Mouse (Mus musculus): ENCODE measurements at regions not wholly inside any gene's neighbourhood (a gene's known extent, or its start where the extent isn't known, plus 50 kb on each side); places are given as distances from the start of the nearest gene placed in this dataset.

GRCm38 (mm10) chr15:11697060-11697459, 210.0 kb downstream of the Npr3 start:
- Histone ChIP-seq H3K36me3 (no peaks in the 10 kb centered on the region), H3K4me2 (replicated peaks) (no peak overlapping the region), H3K4me1 (no peaks in the 10 kb centered on the region), H3K9me3 (no peaks in the 10 kb centered on the region), H3K27ac (replicated peaks) (no peak overlapping the region), H3K27me3 (no peaks in the 10 kb centered on the region), H3K9ac (replicated peaks) (no peak overlapping the region), H3K4me3 (no peak overlapping the region)
- ATAC-seq (replicated peaks) = no peak
- WGBS = 53% methylated on average over 3 of the region's 3 CpGs

GRCm38 (mm10) chr15:11693772-11694270, 213.3 kb downstream of the Npr3 start:
- no peak overlapping the region for H3K4me3 ChIP-seq
- ATAC-seq (replicated peaks) = no peak
- H3K9ac ChIP-seq (replicated peaks) = no peak overlapping the region

GRCm38 (mm10) chr15:11664839-11665379, 242.2 kb downstream of the Npr3 start:
- no peak overlapping the region for H3K4me2 ChIP-seq (replicated peaks)
- no peaks in the 10 kb centered on the region for H3K4me1 ChIP-seq
- H3K36me3 ChIP-seq = no peaks in the 10 kb centered on the region
- H3K9ac ChIP-seq (replicated peaks) = no peak overlapping the region
- H3K27ac ChIP-seq (replicated peaks) = no peak overlapping the region
- no peaks in the 10 kb centered on the region for H3K27me3 ChIP-seq
- 84% methylated on average over 5 of the region's 5 CpGs for WGBS
- no peaks in the 10 kb centered on the region for H3K9me3 ChIP-seq
- H3K4me3 ChIP-seq = no peak overlapping the region
- no peak for ATAC-seq (replicated peaks)

More at GRCm38 (mm10) chr15:11693772-11694270, 213.3 kb downstream of the Npr3 start:
- H3K9me3 ChIP-seq = no peaks in the 10 kb centered on the region
- 79% methylated on average over 14 of the region's 14 CpGs for WGBS
- H3K27me3 ChIP-seq = no peaks in the 10 kb centered on the region
- H3K36me3 ChIP-seq = no peaks in the 10 kb centered on the region
- no peak overlapping the region for H3K4me2 ChIP-seq (replicated peaks)
- no peaks in the 10 kb centered on the region for H3K4me1 ChIP-seq
- H3K27ac ChIP-seq (replicated peaks) = no peak overlapping the region

GRCm38 (mm10) chr15:11655168-11655567, 251.9 kb downstream of the Npr3 start:
- Histone ChIP-seq H3K4me1 (no peaks in the 10 kb centered on the region), H3K27me3 (no peaks in the 10 kb centered on the region), H3K9me3 (no peaks in the 10 kb centered on the region), H3K27ac (replicated peaks) (no peak overlapping the region), H3K4me2 (replicated peaks) (no peak overlapping the region), H3K4me3 (no peak overlapping the region), H3K36me3 (no peaks in the 10 kb centered on the region), H3K9ac (replicated peaks) (no peak overlapping the region)
- ATAC-seq (replicated peaks) = no peak
- 88% methylated on average over 3 of the region's 3 CpGs for WGBS

GRCm38 (mm10) chr15:11646241-11646640, 246.8 kb upstream of the Tars start:
- 89% methylated on average over 6 of the region's 6 CpGs for WGBS
- Histone ChIP-seq H3K4me3 (no peak overlapping the region), H3K9ac (replicated peaks) (no peak overlapping the region), H3K36me3 (no peaks in the 10 kb centered on the region), H3K4me1 (no peaks in the 10 kb centered on the region), H3K9me3 (no peaks in the 10 kb centered on the region), H3K4me2 (replicated peaks) (no peak overlapping the region), H3K27ac (replicated peaks) (no peak overlapping the region), H3K27me3 (no peaks in the 10 kb centered on the region)
- ATAC-seq (replicated peaks) = no peak

- no peaks in the 10 kb centered on the region for H3K36me3 ChIP-seq
- H3K27ac ChIP-seq (replicated peaks) = no peak overlapping the region
- no peaks in the 10 kb centered on the region for H3K4me1 ChIP-seq
- H3K9ac ChIP-seq (replicated peaks) = no peak overlapping the region
- no peak overlapping the region for H3K4me3 ChIP-seq
- ATAC-seq (replicated peaks) = no peak
- no peaks in the 10 kb centered on the region for H3K9me3 ChIP-seq
- WGBS = 85% methylated on average over 7 of the region's 7 CpGs
- H3K27me3 ChIP-seq = no peaks in the 10 kb centered on the region
- H3K4me2 ChIP-seq (replicated peaks) = no peak overlapping the region
Observed at GRCm38 (mm10) chr15:11644779-11645178, 245.3 kb upstream of the Tars start.

GRCm38 (mm10) chr15:11630654-11631053, 231.2 kb upstream of the Tars start:
- H3K36me3 ChIP-seq = no peaks in the 10 kb centered on the region
- WGBS = 73% methylated on average over 2 of the region's 2 CpGs
- H3K4me1 ChIP-seq = no peaks in the 10 kb centered on the region
- no peak for ATAC-seq (replicated peaks)
- H3K4me3 ChIP-seq = no peak overlapping the region
- no peaks in the 10 kb centered on the region for H3K9me3 ChIP-seq
- H3K9ac ChIP-seq (replicated peaks) = no peak overlapping the region
- H3K27ac ChIP-seq (replicated peaks) = no peak overlapping the region
- H3K4me2 ChIP-seq (replicated peaks) = no peak overlapping the region
- H3K27me3 ChIP-seq = no peaks in the 10 kb centered on the region

GRCm38 (mm10) chr15:11626433-11626832, 227.0 kb upstream of the Tars start:
- no peak overlapping the region for H3K9ac ChIP-seq (replicated peaks)
- no peak overlapping the region for H3K4me3 ChIP-seq
- WGBS = 61% methylated on average over 9 of the region's 9 CpGs
- no peak for ATAC-seq (replicated peaks)
- no peak overlapping the region for H3K27ac ChIP-seq (replicated peaks)
- no peaks in the 10 kb centered on the region for H3K27me3 ChIP-seq
- H3K4me2 ChIP-seq (replicated peaks) = no peak overlapping the region
- H3K9me3 ChIP-seq = no peaks in the 10 kb centered on the region
- no peaks in the 10 kb centered on the region for H3K4me1 ChIP-seq
- no peaks in the 10 kb centered on the region for H3K36me3 ChIP-seq

GRCm38 (mm10) chr15:11612416-11612815, 213.0 kb upstream of the Tars start:
- no peak overlapping the region for H3K4me2 ChIP-seq (replicated peaks)
- H3K4me3 ChIP-seq = no peak overlapping the region

GRCm38 (mm10) chr15:11610043-11610670, 210.7 kb upstream of the Tars start:
- 60% methylated on average over 3 of the region's 3 CpGs for WGBS
- Histone ChIP-seq H3K4me2 (replicated peaks) (no peak overlapping the region), H3K9me3 (no peaks in the 10 kb centered on the region), H3K36me3 (no peaks in the 10 kb centered on the region), H3K27ac (replicated peaks) (no peak overlapping the region), H3K9ac (replicated peaks) (no peak overlapping the region), H3K4me3 (no peak overlapping the region), H3K27me3 (no peaks in the 10 kb centered on the region), H3K4me1 (no peaks in the 10 kb centered on the region)
- no peak for ATAC-seq (replicated peaks)

More at GRCm38 (mm10) chr15:11612416-11612815, 213.0 kb upstream of the Tars start:
- H3K9me3 ChIP-seq = no peaks in the 10 kb centered on the region
- H3K27me3 ChIP-seq = no peaks in the 10 kb centered on the region
- WGBS = 51% methylated on average over 3 of the region's 3 CpGs
- ATAC-seq (replicated peaks) = no peak
- H3K36me3 ChIP-seq = no peaks in the 10 kb centered on the region
- H3K4me1 ChIP-seq = no peaks in the 10 kb centered on the region
- H3K9ac ChIP-seq (replicated peaks) = no peak overlapping the region
- no peak overlapping the region for H3K27ac ChIP-seq (replicated peaks)

- ATAC-seq (replicated peaks) = peak; percentile 78
- Histone ChIP-seq H3K9me3 (no peaks in the 10 kb centered on the region), H3K27me3 (no peaks in the 10 kb centered on the region), H3K36me3 (no peaks in the 10 kb centered on the region), H3K27ac (replicated peaks) (no peak overlapping the region), H3K4me3 (no peak overlapping the region), H3K4me2 (replicated peaks) (no peak overlapping the region), H3K4me1 (no peaks in the 10 kb centered on the region), H3K9ac (replicated peaks) (no peak overlapping the region)
Observed at GRCm38 (mm10) chr15:11607489-11607888, 208.0 kb upstream of the Tars start.

GRCm38 (mm10) chr15:11605677-11606076, 206.2 kb upstream of the Tars start:
- ATAC-seq (replicated peaks) = no peak
- Histone ChIP-seq H3K9ac (replicated peaks) (no peak overlapping the region), H3K4me3 (no peak overlapping the region), H3K27ac (replicated peaks) (no peak overlapping the region), H3K4me1 (no peaks in the 10 kb centered on the region), H3K36me3 (no peaks in the 10 kb centered on the region), H3K27me3 (no peaks in the 10 kb centered on the region), H3K4me2 (replicated peaks) (no peak overlapping the region), H3K9me3 (no peaks in the 10 kb centered on the region)
- 88% methylated on average over 4 of the region's 4 CpGs for WGBS

GRCm38 (mm10) chr15:11597021-11597420, 197.6 kb upstream of the Tars start:
- no peaks in the 10 kb centered on the region for H3K27me3 ChIP-seq
- H3K36me3 ChIP-seq = no peaks in the 10 kb centered on the region
- H3K4me3 ChIP-seq = no peak overlapping the region
- H3K9me3 ChIP-seq = no peaks in the 10 kb centered on the region
- H3K27ac ChIP-seq (replicated peaks) = no peak overlapping the region
- 86% methylated on average over 6 of the region's 6 CpGs for WGBS
- no peaks in the 10 kb centered on the region for H3K4me1 ChIP-seq
- no peak for ATAC-seq (replicated peaks)
- H3K9ac ChIP-seq (replicated peaks) = no peak overlapping the region
- H3K4me2 ChIP-seq (replicated peaks) = no peak overlapping the region

All from forebrain, embryonic 15.5 days (tissue).